Mouse (Mus musculus) heart, embryonic 14.5 days (tissue): ENCODE data around the gene Radil. TPM values are rescaled to one million over a fixed set of nuclear protein-coding genes. Genes with fewer than 3 reads are reported as not detected.

Experiments used
- ATAC-seq: fragments of 200-750 bp; cut with Nextera tagmentation; 2 replicates; pipeline ENCODE4 v1.8.0; 2017; ENCODE audit warnings: low read depth, moderate TSS enrichment; ENCODE audit not compliant: insufficient number of reproducible peaks, insufficient read depth, low FRiP score
- H3K27ac ChIP-seq, 2 experiments: fragments of 200-500 bp in 1 of 2; fragments of 300-500 bp in 1 of 2; sonication (generic) in 1 of 2; replicated peaks in 1 of 2; 2 replicates each; pipeline ENCODE4 v1.5.1; 2012 to 2014; ENCODE audit warnings: low read depth in 2 of 2, low read length in 2 of 2, control low read depth in 1 of 2, mild to moderate bottlenecking in 1 of 2, mixed read lengths in 1 of 2; ENCODE audit not compliant: control insufficient read depth in 1 of 2, insufficient read depth in 1 of 2
- H3K27me3 ChIP-seq: fragments of 300-500 bp; sonication (generic); 2 replicates; pipeline ENCODE4 v1.6.1; 2014; ENCODE audit warnings: mild to moderate bottlenecking, low read length, control low read depth; ENCODE audit not compliant: control insufficient read depth, insufficient read depth
- H3K36me3 ChIP-seq: fragments of 300-500 bp; sonication (generic); 2 replicates; pipeline ENCODE4 v1.6.1; 2014; ENCODE audit warnings: mild to moderate bottlenecking, control low read depth, low read length, mixed read lengths; ENCODE audit not compliant: control insufficient read depth, insufficient read depth
- H3K4me1 ChIP-seq, 2 experiments: fragments of 200-500 bp in 1 of 2; fragments of 300-500 bp in 1 of 2; sonication (generic) in 1 of 2; 2 replicates each; pipeline ENCODE4 v1.6.1; 2012 to 2014; ENCODE audit warnings: low read length in 2 of 2, control low read depth in 1 of 2, mixed read lengths in 1 of 2; ENCODE audit not compliant: control insufficient read depth in 2 of 2, insufficient read depth in 2 of 2
- H3K4me2 ChIP-seq: fragments of 300-500 bp; sonication (generic); 2 replicates; pipeline ENCODE4 v1.6.1; 2014; ENCODE audit warnings: mild to moderate bottlenecking, low read length
- H3K4me3 ChIP-seq, 2 experiments: fragments of 200-500 bp in 1 of 2; fragments of 300-500 bp in 1 of 2; sonication (generic) in 1 of 2; 2 replicates each; pipeline ENCODE4 v1.5.1; 2012 to 2014; ENCODE audit warnings: low read length in 2 of 2, mild to moderate bottlenecking in 2 of 2, control low read depth in 1 of 2, low read depth in 1 of 2, moderate library complexity in 1 of 2; ENCODE audit not compliant: control insufficient read depth in 1 of 2, insufficient read depth in 1 of 2
- H3K9ac ChIP-seq: fragments of 300-500 bp; sonication (generic); 2 replicates; pipeline ENCODE4 v1.6.1; 2014; ENCODE audit warnings: mild to moderate bottlenecking, low read length
- H3K9me3 ChIP-seq: fragments of 300-500 bp; sonication (generic); 2 replicates; pipeline ENCODE4 v1.6.1; 2016; ENCODE audit warnings: low read length, control low read depth; ENCODE audit not compliant: control insufficient read depth
- WGBS: fragments of 180-500 bp; shearing (Covaris S2); extraction: QIAGEN DNeasy Blood & Tissue Kit; methylation state at CpG from one replicate; pipeline ENCODE4 v1.1.7; 2014; 5-methylcytosine and 5-hydroxymethylcytosine counted together
- polyA plus RNA-seq: library from polyadenylated mRNA; unstranded; fragments of >200 nt; fragmentation: Nextera tagmentation; extraction: Ambion mirVana; gene quantifications from 2 replicates; pipeline ENCODE4 v1.2.1, GENCODE M21; 2014

Radil gene
- polyA plus RNA-seq, 1 experiment from 2014 or later, result 12.1 TPM

DNA sequence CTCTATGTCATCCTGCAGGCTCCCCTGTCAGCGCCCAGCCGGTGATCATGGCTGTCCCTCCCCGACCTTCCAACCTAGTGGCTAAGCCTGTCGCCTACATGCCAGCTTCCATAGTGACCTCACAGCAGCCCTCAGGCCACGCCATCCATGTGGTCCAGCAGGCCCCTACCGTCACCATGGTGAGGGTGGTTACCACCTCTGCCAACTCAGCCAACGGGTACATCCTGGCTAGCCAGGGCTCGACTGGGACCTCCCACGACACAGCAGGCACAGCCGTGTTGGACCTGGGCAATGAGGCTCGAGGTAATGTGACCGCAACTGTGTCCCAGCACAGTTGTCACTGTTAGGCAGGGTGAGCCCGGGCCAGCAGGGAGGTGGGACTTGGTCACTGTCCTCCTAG lies 97.2 kb downstream of the Radil start:
- 94% methylated on average over 13 of the region's 13 CpGs for WGBS
- Histone ChIP-seq H3K27me3 (no peaks in the 10 kb centered on the region), H3K4me1 (peaks cover 0 to 8% of the 10 kb centered on the region in 2 experiments; a peak in 2 of 4 replicates), H3K27ac (no peak overlapping the region), H3K9me3 (no peaks in the 10 kb centered on the region), H3K36me3 (peaks cover 87% of the 10 kb centered on the region), H3K4me3 (no peak overlapping the region), H3K4me2 (no peak overlapping the region), H3K9ac (no peak overlapping the region)
- ATAC-seq, result no peak

DNA sequence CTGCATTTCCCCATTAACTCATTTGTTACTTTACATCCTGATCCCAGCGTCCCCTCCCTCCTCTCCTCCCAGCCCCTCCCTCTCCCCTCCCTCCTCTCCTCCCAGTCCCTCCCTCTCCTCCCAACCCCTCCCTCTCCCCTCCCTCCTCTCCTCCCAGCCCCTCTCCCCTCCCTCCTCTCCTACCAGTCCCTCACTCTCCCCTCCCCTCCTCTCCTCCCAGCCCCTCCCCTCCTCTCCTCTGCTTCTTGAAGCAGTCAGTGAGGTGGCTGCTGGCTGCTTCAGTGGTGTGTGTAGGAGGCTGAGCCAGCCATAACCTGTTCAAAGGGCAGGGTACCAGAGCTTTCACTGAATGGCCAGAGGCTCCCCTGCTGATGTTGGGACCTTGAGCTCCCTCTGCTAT lies 99.1 kb downstream of the Radil start:
- Histone ChIP-seq H3K9me3 (no peaks in the 10 kb centered on the region), H3K36me3 (peaks cover 69% of the 10 kb centered on the region), H3K27me3 (no peaks in the 10 kb centered on the region), H3K27ac (no peak overlapping the region), H3K4me3 (no peak overlapping the region), H3K9ac (no peak overlapping the region), H3K4me2 (no peak overlapping the region), H3K4me1 (peaks cover 2 to 10% of the 10 kb centered on the region in 2 experiments; a peak in 3 of 4 replicates)
- 30% methylated on average over 1 of the region's 1 CpGs for WGBS
- no peak for ATAC-seq

DNA sequence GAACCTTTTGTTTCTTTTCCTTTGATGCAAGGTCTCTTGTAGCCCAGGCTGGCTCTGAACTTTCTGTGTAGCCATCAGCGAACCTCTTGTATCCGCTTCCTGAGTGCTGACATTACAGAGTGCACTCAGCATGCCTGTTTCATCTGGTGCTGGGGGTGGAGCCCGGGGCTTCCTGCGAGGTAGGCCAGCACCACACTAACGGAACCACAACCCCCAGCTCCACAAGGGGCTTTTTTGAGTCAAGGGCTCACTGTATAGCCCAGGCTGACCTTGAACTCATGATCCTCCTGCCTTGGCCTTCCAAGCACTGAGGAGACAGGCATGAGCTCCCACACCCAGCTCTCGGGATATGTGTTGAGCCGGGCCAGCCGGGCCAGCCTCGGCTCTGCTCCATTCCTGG lies 100.1 kb downstream of the Radil start:
- Histone ChIP-seq H3K4me2 (no peak overlapping the region), H3K27me3 (no peaks in the 10 kb centered on the region), H3K9me3 (no peaks in the 10 kb centered on the region), H3K9ac (no peak overlapping the region), H3K4me3 (no peak overlapping the region), H3K27ac (no peak overlapping the region), H3K36me3 (peaks cover 60% of the 10 kb centered on the region), H3K4me1 (peaks cover 2 to 15% of the 10 kb centered on the region in 2 experiments; a peak in 3 of 4 replicates)
- WGBS, result 90% methylated on average over 9 of the region's 9 CpGs
- ATAC-seq, result no peak

DNA sequence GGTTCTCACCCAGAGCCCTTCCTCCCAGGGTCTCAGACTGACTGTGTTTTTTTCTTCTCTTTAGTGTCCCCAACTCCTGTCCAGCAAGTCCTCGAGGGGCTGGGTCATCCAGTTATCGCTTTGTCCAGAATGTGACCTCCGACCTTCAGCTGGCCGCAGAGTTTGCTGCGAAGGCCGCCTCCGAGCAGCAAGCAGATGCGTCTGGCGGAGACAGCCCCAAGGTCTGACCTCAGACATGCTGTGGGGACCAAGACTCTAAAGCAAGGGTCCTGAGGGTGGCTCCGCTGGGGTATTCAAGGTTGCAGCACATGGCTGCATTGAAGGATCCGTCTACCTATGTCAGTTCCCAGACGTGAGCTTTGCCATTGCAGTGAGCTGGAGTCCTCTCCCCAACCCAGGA lies 102.3 kb downstream of the Radil start:
- 65% methylated on average over 12 of the region's 12 CpGs for WGBS
- H3K36me3 ChIP-seq, result peaks cover 40% of the 10 kb centered on the region
- H3K4me2 ChIP-seq, result no peak overlapping the region
- no peak overlapping the region for H3K4me3 ChIP-seq
- H3K9ac ChIP-seq, result no peak overlapping the region
- no peak overlapping the region for H3K27ac ChIP-seq
- ATAC-seq, result no peak
- H3K4me1 ChIP-seq, result peaks cover 12 to 31% of the 10 kb centered on the region in 2 experiments; a peak in 3 of 4 replicates
- no peaks in the 10 kb centered on the region for H3K27me3 ChIP-seq
- H3K9me3 ChIP-seq, result no peaks in the 10 kb centered on the region

DNA sequence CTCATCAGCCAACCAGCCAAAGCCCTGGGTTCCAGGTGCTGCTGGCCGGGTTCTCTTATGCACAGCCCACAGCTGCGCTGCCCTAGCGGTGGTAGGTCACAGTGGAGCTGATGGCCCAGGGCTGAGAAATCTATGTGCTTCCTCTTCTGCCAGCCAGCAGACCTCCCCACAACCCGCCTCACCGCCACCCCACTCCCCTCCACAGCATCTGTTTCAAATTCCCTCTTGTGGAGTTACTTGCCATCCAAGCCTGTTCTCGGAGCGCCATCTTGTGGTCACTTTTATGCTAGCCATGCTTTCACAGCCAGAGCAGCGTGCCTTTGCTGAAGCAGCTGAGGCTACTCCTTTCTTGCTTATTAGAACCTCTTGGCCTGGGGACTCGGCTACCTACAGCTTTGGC lies 102.8 kb downstream of the Radil start:
- ATAC-seq, result 0 out of 2 replicates have a peak, but pooled peaks have one; percentile 17
- no peak overlapping the region for H3K27ac ChIP-seq
- H3K9ac ChIP-seq, result no peak overlapping the region
- peaks cover 15 to 31% of the 10 kb centered on the region in 2 experiments; a peak in 3 of 4 replicates for H3K4me1 ChIP-seq
- H3K36me3 ChIP-seq, result peaks cover 36% of the 10 kb centered on the region
- H3K4me2 ChIP-seq, result no peak overlapping the region
- H3K27me3 ChIP-seq, result no peaks in the 10 kb centered on the region
- no peaks in the 10 kb centered on the region for H3K9me3 ChIP-seq
- H3K4me3 ChIP-seq, result no peak overlapping the region
- 10% methylated on average over 9 of the region's 9 CpGs for WGBS

DNA sequence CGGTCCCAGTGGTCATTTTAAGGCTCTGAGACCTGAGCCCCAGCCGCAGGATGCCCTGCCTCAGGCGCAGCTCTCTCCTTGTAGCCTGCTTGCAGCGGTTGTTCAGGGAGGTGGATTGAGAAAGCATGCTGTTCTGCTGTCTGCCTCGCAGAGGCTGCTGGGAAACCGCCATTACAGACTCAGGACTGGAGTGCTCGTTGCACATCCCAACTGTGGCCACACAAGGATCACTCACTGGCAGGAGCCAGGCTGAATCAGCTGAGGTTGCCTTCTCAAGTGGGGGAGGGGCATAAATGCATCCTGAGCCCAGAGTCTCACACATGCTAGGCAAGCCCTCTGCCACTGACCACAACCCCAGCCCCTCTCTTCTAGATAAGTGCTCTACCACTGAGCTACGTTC lies 105.2 kb downstream of the Radil start:
- WGBS, result 36% methylated on average over 8 of the region's 8 CpGs
- Histone ChIP-seq H3K27ac (no peak overlapping the region), H3K4me3 (no peak overlapping the region), H3K4me1 (peaks cover 23 to 43% of the 10 kb centered on the region in 2 experiments), H3K4me2 (no peak overlapping the region), H3K9me3 (no peaks in the 10 kb centered on the region), H3K27me3 (no peaks in the 10 kb centered on the region), H3K36me3 (peaks cover 20% of the 10 kb centered on the region), H3K9ac (no peak overlapping the region)
- ATAC-seq, result no peak

DNA sequence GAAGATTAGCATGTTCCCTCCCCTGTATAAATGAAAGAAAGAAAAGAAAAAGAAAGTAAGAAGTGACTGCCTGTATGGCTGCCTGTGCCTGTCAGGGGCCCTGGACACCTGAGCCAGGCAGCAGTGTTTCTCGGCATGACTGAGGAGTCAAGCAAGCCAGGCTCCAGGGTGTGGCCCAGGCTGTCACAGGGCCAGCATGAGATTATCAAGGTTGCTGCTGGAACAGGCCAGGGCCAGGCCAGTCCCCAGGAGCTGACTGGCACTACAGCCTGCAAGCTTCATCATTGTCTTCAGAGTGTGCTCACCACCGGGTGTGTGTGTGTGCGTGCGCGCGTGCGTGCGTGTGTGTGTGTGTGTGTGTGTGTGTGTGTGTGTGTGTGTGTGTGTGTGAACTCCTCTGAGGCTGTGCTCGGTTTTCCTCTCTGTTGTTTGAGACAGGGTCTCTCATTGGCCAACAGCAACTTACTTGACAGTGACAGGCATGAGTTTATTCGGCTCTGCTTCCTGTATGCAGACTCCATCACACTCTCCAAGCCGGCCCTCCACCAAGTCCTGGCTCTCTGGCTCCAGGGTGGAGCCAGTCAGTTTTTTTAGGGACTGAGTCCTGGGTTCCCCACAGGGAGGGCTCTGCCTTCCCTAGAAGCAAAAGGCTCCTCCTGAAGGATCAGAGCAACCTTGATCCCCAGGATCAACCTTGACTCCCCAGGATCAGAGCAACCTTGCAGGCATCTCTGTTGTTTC lies 105.9 kb downstream of the Radil start:
- H3K9ac ChIP-seq, result peak overlapping the region; percentile 46
- H3K9me3 ChIP-seq, result no peaks in the 10 kb centered on the region
- H3K27me3 ChIP-seq, result no peaks in the 10 kb centered on the region
- 42% methylated on average over 11 of the region's 11 CpGs for WGBS
- H3K4me1 ChIP-seq, result peaks cover 23 to 47% of the 10 kb centered on the region in 2 experiments
- no peak overlapping the region for H3K4me3 ChIP-seq
- no peak for ATAC-seq
- peak overlapping the region; percentile 26 to 61; a peak in 3 of 4 replicates for H3K27ac ChIP-seq
- no peak overlapping the region for H3K4me2 ChIP-seq
- H3K36me3 ChIP-seq, result peaks cover 13% of the 10 kb centered on the region

DNA sequence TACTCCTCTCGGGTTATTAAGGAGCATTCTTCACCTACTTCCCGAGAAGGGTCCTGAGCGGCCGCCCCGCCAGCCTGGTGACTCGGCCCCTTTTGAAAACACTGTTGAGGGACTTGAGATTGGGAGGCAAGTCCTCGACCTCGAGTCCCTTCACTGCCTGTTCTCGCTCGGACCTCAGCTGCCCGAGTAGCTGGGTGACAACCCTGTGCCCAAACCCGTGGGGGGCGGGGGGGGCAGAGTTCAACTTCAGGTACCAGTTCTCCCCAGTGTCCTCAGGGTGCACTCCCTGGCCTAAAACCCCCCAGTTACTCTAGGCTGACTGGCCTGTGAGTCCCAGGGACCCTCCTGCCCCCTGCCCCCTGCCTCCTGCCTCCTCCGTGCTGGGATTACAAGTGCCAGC lies 106.9 kb downstream of the Radil start:
- H3K27me3 ChIP-seq, result no peaks in the 10 kb centered on the region
- no peak overlapping the region for H3K4me2 ChIP-seq
- 71% methylated on average over 14 of the region's 14 CpGs for WGBS
- peaks cover 5% of the 10 kb centered on the region for H3K36me3 ChIP-seq
- no peak overlapping the region for H3K9ac ChIP-seq
- ATAC-seq, result no peak
- no peak overlapping the region for H3K4me3 ChIP-seq
- no peaks in the 10 kb centered on the region for H3K9me3 ChIP-seq
- peaks cover 26 to 57% of the 10 kb centered on the region in 2 experiments for H3K4me1 ChIP-seq
- H3K27ac ChIP-seq, result no peak overlapping the region
